Mouse (Mus musculus) CH12.LX (cell line): ENCODE measurements around the gene Ablim1. TPM values are rescaled to one million over a fixed set of nuclear protein-coding genes. Genes with fewer than 3 reads are reported as not detected.

Experiments
- DNase-seq: peaks from one replicate; pipeline ENCODE4 v3.0.0-alpha.2; 2013; ENCODE audit errors: extremely low read depth
- H3K27ac ChIP-seq: 2 replicates; pipeline ENCODE4 v1.5.1; 2012; ENCODE audit warnings: low read depth, mild to moderate bottlenecking, control low read depth, moderate library complexity; ENCODE audit not compliant: insufficient read depth
- H3K27me3 ChIP-seq: replicated peaks from 2 replicates; pipeline ENCODE3; 2012; ENCODE audit warnings: inconsistent platforms
- H3K36me3 ChIP-seq, 2 experiments: replicated peaks in 1 of 2; 2 replicates each; pipeline versions ENCODE3 to v1.6.1; 2012; ENCODE audit warnings: inconsistent platforms in 1 of 2, low read length in 1 of 2, mild to moderate bottlenecking in 1 of 2, mixed read lengths in 1 of 2, moderate library complexity in 1 of 2; ENCODE audit not compliant: control insufficient read depth in 1 of 2, insufficient read depth in 1 of 2
- H3K4me1 ChIP-seq, 2 experiments: 2 replicates each; pipeline ENCODE4 v1.6.1; 2012; ENCODE audit warnings: inconsistent platforms in 1 of 2, moderate library complexity in 1 of 2; ENCODE audit not compliant: insufficient read depth in 2 of 2, control insufficient read depth in 1 of 2
- H3K4me2 ChIP-seq: 2 replicates; pipeline ENCODE4 v1.6.1; 2012; ENCODE audit warnings: low read depth, mild to moderate bottlenecking, control low read depth; ENCODE audit not compliant: poor library complexity, insufficient read depth, severe bottlenecking
- H3K4me3 ChIP-seq, 3 experiments: fragments of 150-350 bp in 1 of 3; sonication (generic) in 1 of 3; replicated peaks in 1 of 3; 2 replicates each; pipeline versions ENCODE3 to v1.5.1; 2011 to 2012; ENCODE audit warnings: low read depth in 2 of 3, low read length in 2 of 3, mild to moderate bottlenecking in 2 of 3, moderate library complexity in 2 of 3, control low read depth in 1 of 3, improper control_type of control experiment in 1 of 3, inconsistent platforms in 1 of 3, mixed read lengths in 1 of 3; ENCODE audit not compliant: poor library complexity in 1 of 3
- H3K79me2 ChIP-seq: replicated peaks from 2 replicates; pipeline ENCODE4 v1.6.1; 2012; ENCODE audit warnings: mild to moderate bottlenecking, moderate library complexity; ENCODE audit not compliant: control insufficient read depth, poor library complexity, insufficient read depth, severe bottlenecking; ENCODE audit errors: extremely low read depth
- H3K9ac ChIP-seq: 2 replicates; pipeline ENCODE4 v1.6.1; 2012; ENCODE audit warnings: low read depth, mild to moderate bottlenecking, control low read depth, moderate library complexity; ENCODE audit not compliant: insufficient read depth
- H3K9me3 ChIP-seq: replicated peaks from 2 replicates; pipeline ENCODE3; 2012; ENCODE audit warnings: low read length, inconsistent platforms, mixed read lengths
- BHLHE40 ChIP-seq: IDR thresholded peaks from 2 replicates; pipeline ENCODE4 v1.6.1; 2011; ENCODE audit warnings: mild to moderate bottlenecking, low read depth, low read length, improper control_type of control experiment
- CHD1 ChIP-seq: IDR thresholded peaks from 2 replicates; pipeline ENCODE4 v1.6.1; 2012; ENCODE audit warnings: low read depth, low read length, improper control_type of control experiment, inconsistent platforms
- CTCF ChIP-seq, 2 experiments: IDR thresholded peaks in 1 of 2; conservative IDR thresholded peaks in 1 of 2; 2 replicates each; pipeline ENCODE4 v1.5.1; 2011 to 2012; ENCODE audit warnings: low read depth in 2 of 2, low read length in 2 of 2, improper control_type of control experiment in 1 of 2, inconsistent platforms in 1 of 2, mild to moderate bottlenecking in 1 of 2, moderate library complexity in 1 of 2
- E2F4 ChIP-seq: IDR thresholded peaks from 2 replicates; pipeline ENCODE4 v1.6.1; 2011; ENCODE audit warnings: low read depth, low read length, improper control_type of control experiment; ENCODE audit not compliant: insufficient replicate concordance
- ELF1 ChIP-seq: IDR thresholded peaks from 2 replicates; pipeline ENCODE4 v1.6.1; 2014; ENCODE audit warnings: low read depth, mild to moderate bottlenecking, inconsistent platforms, low read length, improper control_type of control experiment
- EP300 ChIP-seq: IDR thresholded peaks from 2 replicates; pipeline ENCODE4 v1.6.1; 2011; ENCODE audit warnings: low read length, improper control_type of control experiment
- HCFC1 ChIP-seq: IDR thresholded peaks from 2 replicates; pipeline ENCODE4 v1.6.1; 2012; ENCODE audit warnings: low read depth, mild to moderate bottlenecking, inconsistent platforms, low read length, improper control_type of control experiment
- JUND ChIP-seq: conservative IDR thresholded peaks from 2 replicates; pipeline ENCODE4 v1.6.1; 2011; ENCODE audit warnings: low read depth, low read length, improper control_type of control experiment
- MAFK ChIP-seq: IDR thresholded peaks from 2 replicates; pipeline ENCODE4 v1.6.1; 2011; ENCODE audit warnings: low read length, improper control_type of control experiment; ENCODE audit not compliant: insufficient replicate concordance
- MAZ ChIP-seq: IDR thresholded peaks from 2 replicates; pipeline ENCODE4 v1.6.1; 2012; ENCODE audit warnings: low read depth, mild to moderate bottlenecking, inconsistent platforms, low read length, improper control_type of control experiment, moderate library complexity
- MXI1 ChIP-seq: IDR thresholded peaks from 2 replicates; pipeline ENCODE4 v1.6.1; 2011; ENCODE audit warnings: mild to moderate bottlenecking, low read depth, low read length, improper control_type of control experiment
- MYC ChIP-seq: IDR thresholded peaks from 2 replicates; pipeline ENCODE4 v1.6.1; 2011; ENCODE audit warnings: low read depth, mild to moderate bottlenecking, improper control_type of control experiment, low read length
- NELFE ChIP-seq: IDR thresholded peaks from 2 replicates; pipeline ENCODE4 v1.6.1; 2011; ENCODE audit warnings: low read depth, low read length, improper control_type of control experiment
- PAX5 ChIP-seq: IDR thresholded peaks from 2 replicates; pipeline ENCODE4 v1.6.1; 2012; ENCODE audit warnings: low read length, inconsistent platforms, mixed read lengths
- POLR2AphosphoS2 ChIP-seq: IDR thresholded peaks from 2 replicates; pipeline ENCODE4 v1.6.1; 2011; ENCODE audit warnings: low read depth, low read length, improper control_type of control experiment
- RAD21 ChIP-seq: IDR thresholded peaks from 2 replicates; pipeline ENCODE4 v1.6.1; 2011; ENCODE audit warnings: low read depth, mild to moderate bottlenecking, low read length, improper control_type of control experiment, moderate library complexity
- SIN3A ChIP-seq: IDR thresholded peaks from 2 replicates; pipeline ENCODE4 v1.6.1; 2012; ENCODE audit warnings: low read length, improper control_type of control experiment, inconsistent platforms
- SMC3 ChIP-seq: IDR thresholded peaks from 2 replicates; pipeline ENCODE4 v1.6.1; 2011; ENCODE audit warnings: low read depth, low read length, improper control_type of control experiment
- TBP ChIP-seq: conservative IDR thresholded peaks from 2 replicates; pipeline ENCODE4 v1.6.1; 2011; ENCODE audit warnings: low read depth, low read length, improper control_type of control experiment
- TCF12 ChIP-seq: IDR thresholded peaks from 2 replicates; pipeline ENCODE4 v1.6.1; 2014; ENCODE audit warnings: low read depth, mild to moderate bottlenecking, inconsistent platforms, low read length, improper control_type of control experiment
- UBTF ChIP-seq: IDR thresholded peaks from 2 replicates; pipeline ENCODE4 v1.6.1; 2012; ENCODE audit warnings: low read depth, mild to moderate bottlenecking, inconsistent platforms, low read length, improper control_type of control experiment, moderate library complexity
- USF2 ChIP-seq: conservative IDR thresholded peaks from 2 replicates; pipeline ENCODE4 v1.6.1; 2011; ENCODE audit warnings: low read depth, low read length, improper control_type of control experiment
- ZKSCAN1 ChIP-seq: IDR thresholded peaks from 2 replicates; pipeline ENCODE4 v1.6.1; 2012; ENCODE audit warnings: low read depth, inconsistent platforms, low read length, improper control_type of control experiment, borderline replicate concordance
- ZMIZ1 ChIP-seq: IDR thresholded peaks from 2 replicates; pipeline ENCODE4 v1.6.1; 2012; ENCODE audit warnings: low read depth, mild to moderate bottlenecking, inconsistent platforms, low read length, improper control_type of control experiment
- dilution Hi-C: fragments of 300-500 bp; cut with MboI; formaldehyde crosslinking; loops from 2 replicates; pipeline ENCODE4 v1.14.3; 2020; ENCODE audit warnings: low sequenced_read_pairs; ENCODE audit not compliant: extremely low pct_unique_long_range_greater_than_20kb, extremely low pct_ligation_motif_present
- in situ Hi-C: fragments of 300-500 bp; cut with MboI; formaldehyde crosslinking; loops from 3 replicates; pipeline ENCODE4 v1.14.3; 2019; ENCODE audit warnings: low sequenced_read_pairs, low pct_ligation_motif_present, low pct_unique_long_range_greater_than_20kb, mixed read lengths
- polyA plus RNA-seq: library from polyadenylated mRNA; unstranded; fragments of >175 nt; gene quantifications from 2 replicates; pipeline ENCODE4 v1.2.1, GENCODE M21; 2012; ENCODE audit warnings: low read depth; ENCODE audit not compliant: insufficient read length
- total RNA-seq, 2 experiments: library from RNA; depleted of rRNA; stranded (reverse); fragments of 300-350 nt in 1 of 2; fragments of >200 nt in 1 of 2; gene quantifications; 2 replicates each; pipeline ENCODE4 v1.2.3; 2012 to 2014

The Ablim1 gene
- total and polyA plus RNA-seq, 3 experiments = 0.85 to 2.4 (median 2.0) TPM

DNA sequence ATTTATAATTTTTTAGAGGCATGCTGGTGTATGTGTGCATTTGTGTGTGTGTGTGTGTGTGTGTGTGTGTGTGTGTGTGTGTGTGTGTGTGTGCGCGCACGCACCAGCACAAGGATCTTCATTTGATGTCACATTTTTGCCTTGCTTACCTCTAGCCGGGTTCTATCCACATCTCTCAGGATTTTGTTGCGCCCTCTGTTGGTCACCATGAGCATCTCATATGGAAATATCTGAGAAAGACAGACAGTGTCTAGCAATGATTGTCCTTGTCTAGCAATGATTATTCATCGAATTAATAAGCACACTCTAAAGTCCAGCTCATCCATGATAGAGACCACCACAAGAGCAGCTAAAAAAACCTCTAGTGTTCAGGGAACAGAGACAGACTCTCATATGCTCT is 275.5 kb downstream of the Ablim1 start:
- Histone ChIP-seq H3K4me2 (no peak overlapping the region), H3K4me3 (no peak overlapping the region), H3K27me3 (peaks cover 2% of the 10 kb centered on the region), H3K9ac (no peak overlapping the region), H3K27ac (no peak overlapping the region), H3K36me3 (peaks cover 0 to 5% of the 10 kb centered on the region in 2 experiments), H3K79me2 (no peaks in the 10 kb centered on the region), H3K4me1 (peaks cover 9 to 30% of the 10 kb centered on the region in 2 experiments), H3K9me3 (no peaks in the 10 kb centered on the region)
- peak; percentile 47 for DNase-seq
- TF ChIP-seq MAFK (no peak), EP300 (no peak), CHD1 (no peak), NELFE (no peak), SIN3A (no peak), CTCF (conservative IDR thresholded peaks at IDR 0.05 in 1 of 2, IDR thresholded peaks at IDR 0.05 in 1 of 2; ENCODE audit: low read depth in 2 of 2, low read length in 2 of 2) (peak in 1 of 2 experiments; percentile 74; a peak in 3 of 4 replicates), RAD21 (peak; percentile 50), JUND (no peak), TCF12 (no peak), E2F4 (no peak), ELF1 (no peak), SMC3 (peak; percentile 70), BHLHE40 (no peak), MXI1 (no peak), MYC (no peak), TBP (no peak)
- in situ Hi-C loops = no loop called here
- dilution Hi-C loops = no loop called here

DNA sequence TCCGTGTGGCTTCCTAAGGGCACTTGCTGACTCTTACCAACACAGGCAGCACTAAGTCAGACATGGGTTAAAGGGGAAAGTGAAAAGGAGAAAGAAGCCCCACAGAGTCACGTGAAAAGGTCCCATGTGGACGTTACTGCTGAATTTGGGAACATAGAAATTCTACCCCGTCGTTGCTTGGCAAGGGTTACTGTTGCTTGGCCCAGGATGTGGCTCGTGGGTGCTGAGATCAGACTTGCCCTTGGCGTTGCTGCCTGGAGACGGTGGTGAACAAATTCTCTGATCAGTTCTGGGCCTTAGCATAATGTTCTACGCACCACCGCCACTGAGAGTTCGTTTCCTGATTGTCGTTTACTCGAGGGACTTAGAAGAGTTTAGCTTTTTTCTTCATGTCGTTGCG is 277.9 kb downstream of the Ablim1 start:
- dilution Hi-C loops (no loop called here), in situ Hi-C loops (no loop called here)
- peaks cover 0 to 5% of the 10 kb centered on the region in 2 experiments for H3K36me3 ChIP-seq
- no peak for DNase-seq
- no peak overlapping the region for H3K4me2 ChIP-seq
- no peak overlapping the region for H3K4me3 ChIP-seq
- H3K79me2 ChIP-seq = no peaks in the 10 kb centered on the region
- peaks cover 9 to 31% of the 10 kb centered on the region in 2 experiments for H3K4me1 ChIP-seq
- no peak for TF ChIP-seq TCF12
- no peak for TF ChIP-seq HCFC1
- TF ChIP-seq USF2 = no peak
- TF ChIP-seq ZKSCAN1 = no peak
- no peak for TF ChIP-seq POLR2AphosphoS2
- no peak for TF ChIP-seq ZMIZ1
- no peak for TF ChIP-seq JUND
- TF ChIP-seq UBTF = no peak
- no peak for TF ChIP-seq NELFE
- TF ChIP-seq EP300 = no peak
- no peak for TF ChIP-seq TBP
- TF ChIP-seq BHLHE40 = no peak
- no peak for TF ChIP-seq MAZ
- TF ChIP-seq PAX5 = no peak
- TF ChIP-seq MYC = no peak
- TF ChIP-seq RAD21 = no peak
- no peaks in the 10 kb centered on the region for H3K27me3 ChIP-seq
- no peaks in the 10 kb centered on the region for H3K9me3 ChIP-seq
- no peak overlapping the region for H3K27ac ChIP-seq
- H3K9ac ChIP-seq = no peak overlapping the region
